Mouse (Mus musculus): Measurements from ENCODE around the gene Erich3.

DNA sequence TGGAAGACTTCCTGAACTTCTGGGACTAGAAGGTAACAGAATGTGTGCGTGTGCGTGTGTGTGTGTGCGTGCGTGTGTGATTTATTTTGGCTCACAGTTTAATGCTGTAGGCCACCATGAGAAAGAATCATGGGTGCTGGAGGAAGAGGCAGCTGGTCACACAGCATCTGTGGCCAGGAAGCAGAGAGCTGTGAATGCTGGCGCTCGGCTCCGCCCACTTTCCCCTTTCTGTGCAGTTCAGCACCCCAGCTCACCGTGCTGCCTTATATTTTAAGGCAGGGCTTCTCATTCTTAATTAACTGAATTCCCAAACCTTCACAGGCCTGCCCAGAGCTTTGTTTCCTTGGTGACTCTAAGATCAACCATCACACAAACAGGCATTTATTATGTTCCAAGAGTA is 9.7 kb downstream of the Erich3 start:
- TF ChIP-seq CTCF (IDR thresholded peaks at IDR 0.05; ENCODE audit: low read depth) (no peak), EP300 (IDR thresholded peaks at IDR 0.05; ENCODE audit: low read depth) (no peak)

All from heart, postnatal 0 days (tissue).